Mouse (Mus musculus) macrophage (primary cell): Measurements from ENCODE around the gene Tex12. TPM values are rescaled to one million over a fixed set of nuclear protein-coding genes. Genes with fewer than 3 reads are reported as not detected.

Experiments
- H3K27ac ChIP-seq: fragments of 350-480 bp; formaldehyde crosslinking; 2 replicates; pipeline ENCODE4 v1.9.0; 2021
- H3K36me3 ChIP-seq: fragments of 350-480 bp; formaldehyde crosslinking; 2 replicates; pipeline ENCODE4 v1.9.0; 2021; ENCODE audit errors: inconsistent target
- H3K4me3 ChIP-seq: fragments of 350-480 bp; formaldehyde crosslinking; 2 replicates; pipeline ENCODE4 v1.9.0; 2021; ENCODE audit errors: inconsistent target
- H3K79me2 ChIP-seq: fragments of 350-480 bp; formaldehyde crosslinking; 2 replicates; pipeline ENCODE4 v1.9.0; 2021; ENCODE audit errors: inconsistent target
- WGBS: methylation state at CpG from one replicate; pipeline ENCODE4 v1.1.7; 2026; ENCODE audit warnings: inconsistent platforms; ENCODE audit not compliant: missing documents; 5-methylcytosine and 5-hydroxymethylcytosine counted together
- polyA plus RNA-seq: library from polyadenylated mRNA; stranded (reverse); fragments of 250-400 nt; gene quantifications from 3 replicates; pipeline ENCODE4 v1.2.4, GENCODE M21; 2018; ENCODE audit warnings: inconsistent platforms

Gene Tex12
- polyA plus RNA-seq, 1 experiment from 2014 or later, result not detected

DNA sequence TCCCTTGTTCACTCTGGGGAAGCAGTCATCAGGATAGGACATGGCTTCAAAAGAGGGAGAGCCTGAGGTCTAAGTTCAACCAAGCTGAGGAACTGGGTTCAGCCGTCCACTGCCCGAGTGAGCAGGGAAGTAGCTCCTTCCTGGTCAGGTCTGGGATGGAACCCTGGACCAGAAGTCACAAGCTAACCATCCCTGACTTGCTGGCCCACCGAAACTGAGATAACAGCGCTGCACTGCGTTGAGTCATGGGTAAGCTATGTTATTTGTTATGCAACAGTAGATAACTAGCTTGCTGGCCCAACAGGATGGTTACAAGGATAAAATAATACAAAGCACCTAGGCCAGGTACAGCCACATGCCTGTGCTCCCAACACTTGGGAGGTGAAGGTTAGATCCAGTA lies 45.7 kb downstream of the Tex12 start:
- Histone ChIP-seq H3K4me3 (no peak overlapping the region), H3K36me3 (no peaks in the 10 kb centered on the region), H3K27ac (no peak overlapping the region), H3K79me2 (no peaks in the 10 kb centered on the region)
- WGBS, result 84% methylated on average over 5 of the region's 5 CpGs

DNA sequence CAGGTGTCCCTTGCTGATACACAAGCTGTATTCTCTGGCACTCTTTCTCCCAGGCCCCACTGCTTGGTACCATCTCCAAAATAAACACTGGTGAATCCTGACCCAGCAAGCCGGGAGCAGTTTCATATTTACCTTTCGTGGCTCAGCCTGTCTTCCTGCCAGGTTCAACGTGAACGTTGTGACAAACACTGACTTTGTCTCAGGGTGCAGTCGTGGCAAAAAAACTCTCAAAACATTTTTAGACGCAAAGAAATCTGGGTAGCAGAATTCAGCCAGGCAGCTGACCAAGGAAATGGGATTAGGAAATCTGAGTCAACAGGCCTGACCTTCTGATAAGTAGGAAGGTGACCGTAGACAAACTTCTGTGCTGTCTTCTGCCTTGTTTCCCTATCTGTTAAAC lies 53.6 kb downstream of the Tex12 start:
- Histone ChIP-seq H3K36me3 (no peaks in the 10 kb centered on the region), H3K4me3 (no peak overlapping the region), H3K27ac (no peak overlapping the region), H3K79me2 (no peaks in the 10 kb centered on the region)
- WGBS, result 76% methylated on average over 7 of the region's 7 CpGs

Other genes starting within 250 kb of the Tex12 start
- gene Rpl10-ps3, start 216.4 kb downstream of the Tex12 start, polyA plus RNA-seq, result 70.3 to 237 TPM (median 169 TPM) in 3 replicates
- gene Plet1, start 66.8 kb downstream of the Tex12 start, polyA plus RNA-seq, result not detected in 3 replicates
- 36.6 to 64.4 TPM (median 48.4 TPM) in 3 replicates for gene Pts, start 32.6 kb downstream of the Tex12 start, polyA plus RNA-seq
- 44.2 to 59.1 TPM (median 54.5 TPM) in 3 replicates for gene Il18, start 6.5 kb downstream of the Tex12 start, polyA plus RNA-seq
- 2.7 to 3.6 TPM (median 2.9 TPM) in 3 replicates for gene Bco2, start 6.1 kb downstream of the Tex12 start, polyA plus RNA-seq
- gene Sdhd, start 42.5 kb upstream of the Tex12 start, polyA plus RNA-seq, result 84.1 to 152 TPM (median 148 TPM) in 3 replicates
- gene Timm8b, start 42.6 kb upstream of the Tex12 start, polyA plus RNA-seq, result 108 to 125 TPM (median 123 TPM) in 3 replicates
- gene Pih1d2, start 56.0 kb upstream of the Tex12 start, polyA plus RNA-seq, result 0.34 to 1.1 TPM (median 0.45 TPM) in 3 replicates
- 17.0 to 40.6 TPM (median 19.3 TPM) in 3 replicates for gene Nkapd1, start 56.1 kb upstream of the Tex12 start, polyA plus RNA-seq
- 17.0 to 33.3 TPM (median 24.8 TPM) in 3 replicates for gene Dlat, start 98.5 kb upstream of the Tex12 start, polyA plus RNA-seq
- gene Dixdc1, start 178.2 kb upstream of the Tex12 start, polyA plus RNA-seq, result 0.03 TPM in 1 of 3 replicates, not detected in the others
- not detected in 3 replicates for gene 2310030G06Rik, start 185.2 kb upstream of the Tex12 start, polyA plus RNA-seq
- 0.48 to 0.95 TPM (median 0.95 TPM) in 3 replicates for gene Cryab, start 190.0 kb upstream of the Tex12 start, polyA plus RNA-seq
- not detected in 3 replicates for gene Hspb2, start 191.0 kb upstream of the Tex12 start, polyA plus RNA-seq
- 2.4 to 5.8 TPM (median 2.7 TPM) in 3 replicates for gene Fdxacb1, start 206.9 kb upstream of the Tex12 start, polyA plus RNA-seq
- 15.2 to 18.8 TPM (median 15.5 TPM) in 3 replicates for gene Alg9, start 213.7 kb upstream of the Tex12 start, polyA plus RNA-seq
- 11.0 to 58.1 TPM (median 28.0 TPM) in 3 replicates for gene 1110032A03Rik, start 214.2 kb upstream of the Tex12 start, polyA plus RNA-seq